Comparison of ENCODE assay signal across 24 mouse cellular contexts in the genomic region with DNA sequence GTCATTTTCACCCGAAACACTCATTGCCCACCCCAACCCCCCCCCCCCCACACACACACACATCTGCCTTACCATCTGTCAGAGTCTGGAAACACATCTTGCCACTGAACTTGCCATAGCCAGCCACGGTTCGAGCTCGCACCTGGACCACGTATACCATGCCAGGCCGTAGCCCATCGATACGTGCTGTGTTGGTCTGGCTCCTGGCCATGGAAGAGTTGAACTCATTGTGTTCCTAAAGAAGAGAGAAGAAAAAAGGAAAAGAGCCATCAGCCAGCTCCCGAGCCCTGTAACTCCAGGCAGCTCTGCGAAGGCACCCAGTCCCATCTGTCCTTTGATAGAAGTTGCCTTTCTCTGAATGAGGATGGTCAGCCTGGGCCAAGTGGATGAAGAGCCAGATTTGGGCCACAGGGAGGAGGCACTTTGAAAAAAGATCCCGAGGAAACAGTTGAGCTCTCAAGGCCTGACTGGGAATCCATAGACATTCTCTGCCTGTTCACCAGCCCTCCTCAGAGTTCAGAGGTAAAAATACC.
"Had no signal": no experiment of that assay in that cellular context is flagged by ENCODE, and none has a peak within 500 bp of the region (broad histone marks: within the 10 kb centered on the region; RNA-seq: fewer than 3 reads in every experiment).

No protein-coding gene starts in this region.

- DNase-seq: gastrocnemius, postnatal 14 days; gastrocnemius, postnatal 36 days; heart, adult 18-20 months; kidney, adult 11 months; kidney, adult 2 months; kidney, adult 9 months; kidney, postnatal 14 days; kidney, postnatal 36 days; layer of hippocampus, adult 9-11 months; layer of hippocampus, postnatal 36 days; left cerebral cortex, postnatal 4 days had no signal

- H3K27me3 ChIP-seq: hindbrain, embryonic 13.5 days; hindbrain, embryonic 15.5 days; intestine, embryonic 15.5 days; kidney, embryonic 15.5 days; limb, embryonic 13.5 days; limb, embryonic 15.5 days; liver, embryonic 12.5 days had no signal

- H3K4me1 ChIP-seq: intestine, embryonic 15.5 days; kidney, embryonic 15.5 days; limb, embryonic 15.5 days had no signal

- H3K27ac ChIP-seq: heart, embryonic 13.5 days; heart, embryonic 15.5 days; hindbrain, embryonic 13.5 days; hindbrain, embryonic 15.5 days; hindbrain, postnatal 0 days; intestine, embryonic 15.5 days; kidney, embryonic 15.5 days; kidney, postnatal 0 days; limb, embryonic 13.5 days; limb, embryonic 15.5 days; liver, embryonic 12.5 days; liver, embryonic 14.5 days had no signal

- H3K4me3 ChIP-seq: heart, embryonic 13.5 days; heart, embryonic 15.5 days; hindbrain, embryonic 13.5 days; hindbrain, embryonic 15.5 days; intestine, embryonic 15.5 days; kidney, embryonic 15.5 days; limb, embryonic 13.5 days; limb, embryonic 15.5 days; liver, embryonic 12.5 days had no signal

- H3K9ac ChIP-seq: heart, embryonic 13.5 days; heart, embryonic 15.5 days; hindbrain, embryonic 13.5 days; hindbrain, embryonic 15.5 days; intestine, embryonic 15.5 days; kidney, embryonic 15.5 days; limb, embryonic 13.5 days; limb, embryonic 15.5 days; liver, embryonic 12.5 days; liver, embryonic 14.5 days had no signal

- H3K4me2 ChIP-seq: heart, embryonic 11.5 days; heart, embryonic 13.5 days; heart, embryonic 15.5 days; hindbrain, embryonic 13.5 days; hindbrain, embryonic 15.5 days; intestine, embryonic 15.5 days; kidney, embryonic 15.5 days; limb, embryonic 13.5 days; limb, embryonic 15.5 days; liver, embryonic 12.5 days had no signal

- ATAC-seq: hindbrain, postnatal 0 days; intestine, embryonic 15.5 days; liver, embryonic 12.5 days had no signal

- H3K36me3 ChIP-seq: heart, embryonic 13.5 days; heart, embryonic 15.5 days; hindbrain, embryonic 15.5 days; intestine, embryonic 15.5 days; kidney, embryonic 15.5 days; limb, embryonic 13.5 days; limb, embryonic 15.5 days; liver, embryonic 12.5 days had no signal

- H3K9me3 ChIP-seq: heart, embryonic 15.5 days; hindbrain, embryonic 13.5 days; hindbrain, embryonic 15.5 days; intestine, embryonic 15.5 days; limb, embryonic 13.5 days; limb, embryonic 15.5 days; liver, embryonic 12.5 days had no signal
